Mouse (Mus musculus) brain, embryonic 14.5 days (tissue): Measurements from ENCODE around the gene Aqp11.

Experiments used
- CTCF ChIP-seq: fragments of 200-500 bp; IDR thresholded peaks from 2 replicates; pipeline ENCODE4 v1.5.1; 2012; ENCODE audit warnings: inconsistent platforms, mild to moderate bottlenecking, moderate library complexity, borderline replicate concordance; ENCODE audit not compliant: insufficient read depth, insufficient read length; ENCODE audit errors: extremely low read depth
- POLR2A ChIP-seq: fragments of 200-500 bp; IDR thresholded peaks from 2 replicates; pipeline ENCODE4 v1.6.1; 2012; ENCODE audit warnings: mild to moderate bottlenecking, inconsistent platforms, borderline replicate concordance; ENCODE audit not compliant: poor library complexity, insufficient read depth, insufficient read length, severe bottlenecking; ENCODE audit errors: extremely low read depth

DNA sequence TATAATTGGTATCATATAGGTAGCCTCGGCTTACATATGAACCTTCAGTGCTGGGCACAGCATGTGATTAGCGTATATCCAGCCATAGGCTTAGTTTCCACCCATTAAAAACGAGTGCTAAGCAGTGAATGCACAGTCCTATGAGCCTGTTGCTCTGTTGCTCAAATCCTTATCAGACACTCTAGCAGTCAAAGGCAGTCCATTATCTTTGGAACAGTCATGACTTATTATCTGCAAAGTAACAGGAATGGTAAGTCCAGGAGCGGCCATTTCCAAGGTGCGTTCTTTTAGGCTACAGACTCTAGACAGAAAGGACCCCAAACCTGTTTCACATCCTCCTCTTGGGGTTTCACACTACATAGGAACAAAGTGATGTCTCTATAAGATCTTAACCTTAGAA is 4.5 kb downstream of the Aqp11 start:
- TF ChIP-seq CTCF (no peak), POLR2A (no peak)
